Mouse (Mus musculus) lung, postnatal 36 days (tissue): Measurements from ENCODE around the gene Ankrd22.
A peak's percentile ranks its signal among the peaks of the same experiment; 100 is the strongest.
"Not testable (repeated sequence)": the region's sequence is repeated elsewhere in the genome, so short reads cannot be mapped to it uniquely, and the experiment has no call there.

Experiments
- DNase-seq: peaks from one replicate; pipeline ENCODE4 v3.0.0; 2022; ENCODE audit warnings: mixed read lengths

Gene Ankrd22

GRCm38 (mm10) chr19:34165891-34166290 is at the start of gene Ankrd22:
Gene Ankrd22 (minus strand): TSS chr19:34166053.
- peak; percentile 65 for DNase-seq

- no peak for DNase-seq
Observed at GRCm38 (mm10) chr19:34214136-34214535, 48.3 kb upstream of the Ankrd22 start.

- no peak for DNase-seq
Observed at GRCm38 (mm10) chr19:34213251-34213645, 47.4 kb upstream of the Ankrd22 start.

GRCm38 (mm10) chr19:34212489-34213250 is 46.8 kb upstream of the Ankrd22 start:
- peak; percentile 67 for DNase-seq

- no peak for DNase-seq
Observed at GRCm38 (mm10) chr19:34210841-34211240, 45.0 kb upstream of the Ankrd22 start.

GRCm38 (mm10) chr19:34209930-34210581 is 44.2 kb upstream of the Ankrd22 start:
- no peak for DNase-seq

GRCm38 (mm10) chr19:34209031-34209430 is 43.2 kb upstream of the Ankrd22 start:
- no peak for DNase-seq

GRCm38 (mm10) chr19:34206760-34207440 is 41.0 kb upstream of the Ankrd22 start:
- DNase-seq = peak; percentile 49

GRCm38 (mm10) chr19:34206128-34206527 is 40.3 kb upstream of the Ankrd22 start:
- DNase-seq = not testable (repeated sequence)

GRCm38 (mm10) chr19:34202668-34203067 is 36.8 kb upstream of the Ankrd22 start:
- no peak for DNase-seq

GRCm38 (mm10) chr19:34199488-34199887 is 33.6 kb upstream of the Ankrd22 start:
- no peak for DNase-seq

- DNase-seq = peak; percentile 49
Observed at GRCm38 (mm10) chr19:34198901-34199300, 33.0 kb upstream of the Ankrd22 start.

- DNase-seq = no peak
Observed at GRCm38 (mm10) chr19:34198066-34198465, 32.2 kb upstream of the Ankrd22 start.

GRCm38 (mm10) chr19:34195031-34195430 is 29.2 kb upstream of the Ankrd22 start:
- no peak for DNase-seq

GRCm38 (mm10) chr19:34194132-34194745 is 28.4 kb upstream of the Ankrd22 start:
- DNase-seq = no peak

- DNase-seq = no peak
Observed at GRCm38 (mm10) chr19:34193683-34194082, 27.8 kb upstream of the Ankrd22 start.

- peak; percentile 49 for DNase-seq
Observed at GRCm38 (mm10) chr19:34193149-34193548, 27.3 kb upstream of the Ankrd22 start.

GRCm38 (mm10) chr19:34192008-34192963 is 26.4 kb upstream of the Ankrd22 start, which contains the start of gene Stambpl1:
Gene Stambpl1 (plus strand): TSS chr19:34192229.
- DNase-seq = peak; percentile 80

- DNase-seq = no peak
Observed at GRCm38 (mm10) chr19:34191645-34192007, 25.8 kb upstream of the Ankrd22 start.

- DNase-seq = no peak
Observed at GRCm38 (mm10) chr19:34186845-34187244, 21.0 kb upstream of the Ankrd22 start.

GRCm38 (mm10) chr19:34182490-34182889 is 16.6 kb upstream of the Ankrd22 start:
- DNase-seq = no peak

GRCm38 (mm10) chr19:34181234-34181633 is 15.4 kb upstream of the Ankrd22 start:
- no peak for DNase-seq
